Mouse (Mus musculus): ENCODE results near the gene Kat8.
A peak's percentile ranks its signal among the peaks of the same experiment; 100 is the strongest.
"Not testable (repeated sequence)": the region's sequence is repeated elsewhere in the genome, so short reads cannot be mapped to it uniquely, and the experiment has no call there.

Gene Kat8

GRCm38 (mm10) chr7:127931351-127932135, 19.2 kb downstream of the Kat8 start:
- DNase-seq (ENCODE audit: extremely low spot score) = peak; percentile 49

DNA sequence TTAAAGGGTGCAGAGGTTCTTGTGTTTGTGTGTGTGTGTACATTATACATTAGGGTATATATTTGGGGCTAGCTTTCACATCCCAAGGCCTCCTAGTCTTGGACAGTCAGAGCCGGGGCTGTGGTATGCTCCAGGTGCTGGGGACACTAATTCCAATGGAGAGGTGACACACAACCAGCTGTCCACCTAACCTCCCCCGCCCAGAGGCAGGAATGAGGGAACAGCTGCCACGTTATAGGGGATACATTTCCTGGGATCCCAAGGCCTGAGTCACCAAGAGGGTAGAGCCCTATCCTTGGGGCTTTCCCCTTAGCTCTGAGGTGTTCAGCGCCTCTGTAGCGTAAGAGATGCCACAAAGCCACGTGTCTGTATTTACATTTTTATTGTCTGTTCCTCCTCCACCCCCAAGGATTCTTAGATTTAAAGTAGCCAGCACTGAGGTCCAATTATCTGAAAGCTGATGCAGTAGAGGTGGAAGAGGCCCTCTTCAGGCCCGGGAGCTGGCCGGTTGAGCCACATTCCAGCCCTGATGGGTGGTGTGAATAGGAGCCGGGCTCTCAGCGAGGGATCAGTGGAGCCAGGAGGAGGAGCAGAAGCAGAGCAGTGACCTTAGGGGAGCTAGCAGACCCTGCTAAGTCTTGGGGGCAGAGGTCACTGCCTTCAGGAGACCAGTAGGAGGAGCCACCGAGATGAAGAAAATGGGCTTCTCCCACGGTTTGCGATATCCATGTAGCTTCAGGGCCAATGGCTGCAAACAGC, 20.1 kb downstream of the Kat8 start:
- peak; percentile 72 for DNase-seq (ENCODE audit: extremely low spot score)

DNA sequence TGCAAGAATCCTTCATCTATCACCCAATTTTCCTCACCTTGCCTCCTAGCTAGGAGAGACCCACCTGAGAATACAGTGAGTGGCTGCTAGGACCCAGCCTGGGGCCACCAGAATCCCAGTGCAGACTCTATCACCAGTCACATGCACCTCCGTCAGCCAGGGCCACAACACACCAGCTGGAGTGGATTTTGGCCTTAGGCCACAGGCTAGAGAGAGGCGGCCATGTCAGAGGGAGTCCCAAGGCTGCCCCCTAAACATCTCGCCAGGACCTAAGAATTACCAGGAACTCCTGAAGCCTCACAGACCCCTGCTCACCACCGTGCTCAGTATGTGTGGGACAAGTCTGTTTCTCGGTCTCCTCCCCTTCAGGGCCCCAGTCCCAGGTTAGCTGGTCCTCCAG, 21.8 kb downstream of the Kat8 start:
- DNase-seq (ENCODE audit: extremely low spot score) = no peak

DNA sequence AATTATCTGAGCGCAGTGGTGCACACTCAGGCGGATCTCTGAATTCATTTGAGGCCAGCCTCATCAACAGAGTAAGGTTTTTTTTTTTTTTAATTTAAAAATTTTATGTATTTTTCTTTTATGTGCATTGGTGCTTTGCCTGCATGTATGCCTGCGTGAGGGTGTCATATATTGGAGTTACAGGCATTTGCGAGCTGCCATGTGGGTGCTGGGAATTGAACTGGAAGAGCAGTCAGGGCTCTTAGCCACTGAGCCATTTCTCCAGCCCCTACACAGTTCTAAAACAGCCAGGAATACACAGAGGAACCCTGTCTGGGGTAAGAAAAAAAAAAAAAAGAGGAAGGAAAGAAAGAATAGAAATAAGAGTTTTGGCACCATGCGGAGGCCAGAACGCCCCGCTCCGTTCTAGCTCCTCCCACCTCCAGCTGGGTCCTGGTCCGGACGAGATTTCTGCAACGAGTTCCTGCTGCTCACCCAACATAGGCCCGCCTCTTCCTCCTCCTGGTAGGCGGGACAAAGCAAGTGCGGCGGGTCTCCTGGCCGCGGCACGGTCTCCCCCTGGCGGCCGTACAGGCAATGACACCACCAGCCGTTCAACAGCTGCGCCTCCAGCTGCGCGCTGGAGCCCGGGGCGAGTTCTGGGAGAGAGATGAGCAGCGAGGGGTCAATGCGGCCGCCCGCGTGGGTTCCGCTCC, 22.9 kb downstream of the Kat8 start:
- peak; percentile 94 for DNase-seq (ENCODE audit: extremely low spot score)

DNA sequence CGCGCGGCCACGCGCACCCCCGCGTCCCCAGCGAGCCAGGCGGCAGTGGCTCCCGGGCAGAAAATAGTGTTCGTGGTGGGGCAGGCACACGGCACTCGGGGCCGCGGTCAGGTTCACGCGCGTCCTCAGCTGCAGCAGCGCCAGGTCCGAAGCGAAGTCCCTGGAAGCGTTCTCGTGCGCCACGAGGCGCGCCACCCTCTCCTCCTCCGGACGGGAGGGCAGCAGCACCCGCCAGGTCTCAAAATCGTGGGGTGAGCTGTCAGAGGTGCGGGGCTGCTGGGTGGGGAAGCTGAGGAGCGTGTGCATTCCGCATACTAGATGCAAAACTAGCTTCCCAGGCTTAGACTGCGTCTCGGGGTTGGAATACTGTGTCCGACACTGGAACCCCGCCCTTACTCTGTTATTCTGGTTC, 23.4 kb downstream of the Kat8 start:
- no peak for DNase-seq (ENCODE audit: extremely low spot score)

DNA sequence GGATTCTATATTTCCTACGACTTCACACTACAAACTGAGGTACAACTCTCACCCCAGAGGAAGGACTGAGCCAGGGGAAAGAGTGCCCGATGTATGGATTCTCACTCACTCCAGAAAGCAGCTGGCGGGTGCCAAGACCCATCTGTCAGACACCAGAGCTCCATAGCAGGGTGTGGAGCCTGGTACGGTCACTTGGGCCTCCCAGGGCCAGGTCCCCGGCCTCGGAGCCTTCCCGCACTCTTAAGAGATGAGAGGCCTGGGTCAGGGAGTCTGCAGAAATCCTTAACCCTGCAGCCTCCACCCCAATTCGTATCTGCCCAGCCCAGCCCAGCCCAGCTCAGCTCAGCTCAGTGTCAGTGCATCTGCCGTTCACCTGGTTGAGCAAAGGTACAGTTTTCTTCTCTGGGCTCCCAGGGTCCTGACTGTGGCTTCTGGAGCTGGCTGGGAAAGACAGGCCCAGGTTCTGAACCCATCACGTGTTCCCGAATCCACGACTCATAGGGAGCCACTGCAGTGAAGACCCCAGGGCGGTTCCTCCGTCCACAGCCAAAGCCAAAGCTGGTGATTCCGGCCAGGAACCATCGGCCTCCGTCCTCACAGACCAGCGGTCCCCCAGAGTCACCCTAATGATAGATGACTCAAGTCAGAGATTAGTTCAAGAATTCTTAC, 24.0 kb downstream of the Kat8 start:
- DNase-seq (ENCODE audit: extremely low spot score) = no peak

- not testable (repeated sequence) for DNase-seq (ENCODE audit: extremely low spot score)
These were observed 29.8 kb downstream of the Kat8 start for GRCm38 (mm10) chr7:127942097-127942496.

GRCm38 (mm10) chr7:127944614-127945013, 32.3 kb downstream of the Kat8 start:
- peak; percentile 26 for DNase-seq (ENCODE audit: extremely low spot score)

DNA sequence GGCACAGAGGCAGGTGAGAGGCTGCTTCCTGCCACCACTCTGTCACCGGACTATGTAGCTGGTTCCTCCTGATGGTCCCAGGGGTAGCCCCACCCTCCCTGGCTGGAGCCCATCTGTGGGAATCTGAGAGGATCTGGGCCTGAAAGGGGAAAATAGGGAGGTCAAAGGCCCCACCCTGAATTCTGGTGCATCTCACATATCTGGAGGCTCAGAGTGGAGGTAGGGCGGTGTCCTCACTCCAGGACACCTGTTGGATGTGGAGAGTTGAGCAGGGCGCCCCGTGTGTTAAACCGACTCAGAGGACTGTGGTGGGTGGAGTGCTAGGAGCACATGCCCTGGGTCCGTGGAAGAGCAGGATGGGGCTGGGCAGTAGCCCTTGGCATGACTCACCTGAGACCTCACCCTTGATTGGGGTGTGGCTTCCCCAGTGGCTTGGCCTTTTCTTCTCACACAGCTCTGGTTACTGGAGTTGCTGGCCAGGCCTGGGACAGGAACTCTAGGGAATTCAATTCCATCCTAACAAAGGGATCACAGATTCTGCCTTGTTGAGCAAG, 34.2 kb downstream of the Kat8 start, which contains the start of gene Prss36:
Gene Prss36 (minus strand): TSS at position 256 of the 554 bp plus-strand sequence.
- no peak for DNase-seq (ENCODE audit: extremely low spot score)

DNA sequence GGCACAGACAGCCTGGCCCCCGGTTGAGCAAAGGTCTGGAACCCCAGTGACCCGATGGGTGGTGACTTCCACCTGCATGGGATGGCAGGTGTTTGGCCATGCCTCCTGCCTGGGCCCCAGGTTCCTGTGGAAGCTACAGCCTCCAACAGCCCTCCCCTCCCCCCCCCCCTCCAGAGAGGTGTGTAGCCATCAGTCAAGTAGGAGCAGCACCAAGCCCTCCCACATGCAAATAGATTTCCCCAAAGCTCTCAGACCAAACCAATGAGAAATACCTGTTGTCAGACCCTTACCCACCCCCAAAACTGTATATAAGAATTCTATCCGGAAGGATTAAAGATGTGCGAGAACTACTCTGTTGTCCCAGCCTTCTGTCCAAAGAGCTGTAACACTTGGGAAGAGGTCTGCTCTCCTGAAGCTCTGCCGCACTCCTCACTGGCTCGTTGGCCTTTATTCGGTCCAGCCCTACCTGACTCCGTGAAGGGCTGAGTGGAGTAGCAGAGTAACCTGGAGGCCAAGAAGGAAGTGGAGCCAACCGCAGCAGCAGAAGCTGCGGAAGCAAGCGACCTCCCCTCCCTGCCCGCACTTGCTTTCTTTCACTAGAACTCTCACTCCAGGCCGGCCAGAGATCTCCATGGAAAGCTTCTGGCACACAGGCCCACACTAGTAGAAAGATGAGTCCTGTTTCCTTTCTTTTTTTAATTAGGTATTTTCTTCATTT, 40.7 kb downstream of the Kat8 start:
- no peak for DNase-seq (ENCODE audit: extremely low spot score)

- DNase-seq (ENCODE audit: extremely low spot score) = no peak
These were observed 47.0 kb downstream of the Kat8 start for GRCm38 (mm10) chr7:127959364-127959763.

DNA sequence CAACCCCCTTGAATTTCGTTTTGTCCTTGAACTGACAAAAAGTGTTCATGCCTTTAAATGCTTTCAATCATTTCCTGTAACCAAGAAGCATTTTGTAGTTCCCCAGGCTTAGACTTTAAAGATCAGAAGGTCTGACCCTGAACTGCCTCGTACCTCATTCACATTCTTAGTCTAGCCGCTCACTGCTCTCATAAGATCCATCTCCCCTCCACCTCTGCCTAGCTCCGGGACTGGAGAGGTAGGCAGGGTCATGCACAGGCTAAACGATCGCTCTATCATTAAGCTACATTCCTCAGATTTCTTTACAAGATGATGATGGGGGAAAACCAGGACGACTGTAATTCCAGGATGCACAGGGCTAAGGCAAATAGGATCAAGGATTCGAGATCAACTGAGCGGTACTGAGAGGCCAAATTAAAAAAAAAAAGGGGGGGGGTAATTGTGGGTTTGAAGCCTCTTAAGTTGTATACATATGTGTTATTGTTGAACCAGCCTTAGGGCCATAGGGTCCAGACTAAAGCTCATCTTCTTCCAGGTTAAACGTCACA, 54.1 kb downstream of the Kat8 start:
- peak; percentile 35 for DNase-seq (ENCODE audit: extremely low spot score)

GRCm38 (mm10) chr7:127967004-127967921, 54.9 kb downstream of the Kat8 start, which contains the start of gene Fus:
TSS of gene Fus (plus strand) at chr7:127967457.
- DNase-seq (ENCODE audit: extremely low spot score) = peak; percentile 95

- DNase-seq (ENCODE audit: extremely low spot score) = peak; percentile 79
These were observed 55.9 kb downstream of the Kat8 start for GRCm38 (mm10) chr7:127967922-127968828.

- DNase-seq (ENCODE audit: extremely low spot score) = no peak
These were observed 62.2 kb downstream of the Kat8 start for GRCm38 (mm10) chr7:127974413-127974930.
